In genomic region chr1:133159128-133159564, GRCm38 (mm10) we compare ENCODE assay signal across 9 mouse cellular contexts. TPM values are rescaled to one million over a fixed set of nuclear protein-coding genes. Genes with fewer than 3 reads are reported as not detected.
DNase-seq lines count a peak whose midpoint lies in the region; ATAC-seq lines count a peak whose summit lies in the region.
"Had no signal": no experiment of that assay in that cellular context is flagged by ENCODE, and none has a peak within 500 bp of the region (broad histone marks: within the 10 kb centered on the region; RNA-seq: fewer than 3 reads in every experiment).

No protein-coding gene starts in this region.

- no peak overlapping the region for H3K27ac ChIP-seq in liver, embryonic 15.5 days (replicated peaks)
- H3K27ac ChIP-seq in liver, embryonic 12.5 days, result no peak overlapping the region
- peak overlapping the region; percentile 37; the same call in 1 of the 2 replicates for H3K27ac ChIP-seq in heart, embryonic 15.5 days
- H3K27ac ChIP-seq: liver, embryonic 14.5 days had no signal

- WGBS in liver, embryonic 15.5 days (ENCODE audit: insufficient replicate concordance), result 21% methylated on average over 7 of the region's 7 CpGs
- WGBS in liver, embryonic 12.5 days (ENCODE audit: insufficient replicate concordance), result 29% methylated on average over 7 of the region's 7 CpGs
- 23% methylated on average over 7 of the region's 7 CpGs for WGBS in heart, embryonic 15.5 days

- peak; percentile 55 to 70 for DNase-seq in adrenal gland, adult (ENCODE audit: inconsistent age in 2 of 2, low spot score in 1 of 2)
- no peak for DNase-seq in adrenal gland, postnatal 4 days (ENCODE audit: low spot score in 2 of 2)
- DNase-seq in left cerebral cortex, postnatal 4 days, result peak; percentile 60
- DNase-seq in spleen, adult 18-20 months, result peak; percentile 28 to 37
- DNase-seq in ovary, postnatal 14 days (ENCODE audit: low spot score), result no peak

- no peak overlapping the region for H3K9ac ChIP-seq in liver, embryonic 15.5 days
- H3K9ac ChIP-seq in liver, embryonic 12.5 days, result no peak overlapping the region
- peak overlapping the region; percentile 8; the same call in 1 of the 2 replicates for H3K9ac ChIP-seq in heart, embryonic 15.5 days
- H3K9ac ChIP-seq: liver, embryonic 14.5 days had no signal

- H3K4me2 ChIP-seq in liver, embryonic 15.5 days, result peak overlapping the region; percentile 35
- no peak overlapping the region for H3K4me2 ChIP-seq in liver, embryonic 12.5 days
- H3K4me2 ChIP-seq in heart, embryonic 15.5 days, result peak overlapping the region; percentile 52

- no peaks in the 10 kb centered on the region for H3K36me3 ChIP-seq in liver, embryonic 15.5 days (replicated peaks)
- no peaks in the 10 kb centered on the region for H3K36me3 ChIP-seq in liver, embryonic 12.5 days
- H3K36me3 ChIP-seq in heart, embryonic 15.5 days, result no peaks in the 10 kb centered on the region

- H3K9me3 ChIP-seq in liver, embryonic 15.5 days (replicated peaks), result no peaks in the 10 kb centered on the region
- no peaks in the 10 kb centered on the region for H3K9me3 ChIP-seq in liver, embryonic 12.5 days (replicated peaks)
- no peaks in the 10 kb centered on the region for H3K9me3 ChIP-seq in heart, embryonic 15.5 days (replicated peaks)

- peaks cover 10% of the 10 kb centered on the region; the same call in 1 of the 2 replicates for H3K4me1 ChIP-seq in liver, embryonic 15.5 days (replicated peaks)
- peaks cover 8% of the 10 kb centered on the region for H3K4me1 ChIP-seq in liver, embryonic 12.5 days
- peaks cover 15% of the 10 kb centered on the region for H3K4me1 ChIP-seq in heart, embryonic 15.5 days (replicated peaks)

- no peak for ATAC-seq in liver, embryonic 15.5 days (ENCODE audit: insufficient read depth)
- ATAC-seq in liver, embryonic 12.5 days, result no peak
- ATAC-seq in heart, embryonic 15.5 days (replicated peaks; ENCODE audit: insufficient number of reproducible peaks, insufficient read depth, low FRiP score, low read depth), result no peak

- H3K27me3 ChIP-seq in liver, embryonic 15.5 days, result peaks cover 64% of the 10 kb centered on the region
- H3K27me3 ChIP-seq in liver, embryonic 12.5 days (replicated peaks), result peaks cover 83% of the 10 kb centered on the region
- H3K27me3 ChIP-seq in heart, embryonic 15.5 days, result peaks cover 40% of the 10 kb centered on the region

- intact Hi-C loops in left cerebral cortex, postnatal 4 days (cut with DNase I), result no loop called here

- H3K4me3 ChIP-seq in liver, embryonic 15.5 days (replicated peaks), result no peak overlapping the region
- no peak overlapping the region for H3K4me3 ChIP-seq in liver, embryonic 12.5 days
- peak overlapping the region; percentile 15 for H3K4me3 ChIP-seq in heart, embryonic 15.5 days

RNA-seq across cellular contexts. Expression of gene Plekha6, which starts 4.9 kb away (rescaled TPM):
- 10 to 100 TPM; 22.2 to 32.7 TPM for total RNA-seq in adrenal gland, postnatal 4 days (2021)
- polyA plus RNA-seq in liver, embryonic 15.5 days (2015; fragmentation: Nextera tagmentation; extraction: Ambion mirVana), result 2.2 and 2.5 TPM in 2 replicates
- 2.1 and 2.2 TPM in 2 replicates for polyA plus RNA-seq in liver, embryonic 12.5 days (2016; fragmentation: Nextera tagmentation; extraction: Ambion mirVana)
- 12.2 and 13.8 TPM in 2 replicates for polyA plus RNA-seq in heart, embryonic 15.5 days (2015; fragmentation: Nextera tagmentation; extraction: Ambion mirVana)
- total RNA-seq in left cerebral cortex, postnatal 4 days (2021), result 10 to 100 TPM; 61.7 to 63.2 TPM

RNA-seq across cellular contexts. Expression of gene Ppp1r15b, which starts 28.2 kb away (rescaled TPM):
- 10 to 100 TPM; 71.6 to 75.0 TPM for total RNA-seq in adrenal gland, postnatal 4 days (2021)
- polyA plus RNA-seq in liver, embryonic 15.5 days (2015; fragmentation: Nextera tagmentation; extraction: Ambion mirVana), result 39.1 and 45.5 TPM in 2 replicates
- polyA plus RNA-seq in liver, embryonic 12.5 days (2016; fragmentation: Nextera tagmentation; extraction: Ambion mirVana), result 60.8 and 63.8 TPM in 2 replicates
- polyA plus RNA-seq in heart, embryonic 15.5 days (2015; fragmentation: Nextera tagmentation; extraction: Ambion mirVana), result 20.2 and 24.3 TPM in 2 replicates
- total RNA-seq in left cerebral cortex, postnatal 4 days (2021), result 10 to 100 TPM; 44.0 to 45.4 TPM

Comparison
In these comparisons a context has a peak if more than half of its experiments do, and no peak if none do; other contexts are left out.
1. DNase-seq: peak in adrenal gland, adult (2 of 2), left cerebral cortex, postnatal 4 days (single experiment) and spleen, adult 18-20 months (2 of 2); none in adrenal gland, postnatal 4 days (0 of 2) and ovary, postnatal 14 days (single experiment).